Mouse (Mus musculus) midbrain, embryonic 11.5 days (tissue): Measurements from ENCODE around the gene Urad. TPM values are rescaled to one million over a fixed set of nuclear protein-coding genes. Genes with fewer than 3 reads are reported as not detected.

ENCODE experiments used
- ATAC-seq: fragments of 200-750 bp; cut with Nextera tagmentation; 2 replicates; pipeline ENCODE4 v1.8.0; 2017; ENCODE audit warnings: moderate TSS enrichment, moderate library complexity; ENCODE audit not compliant: low FRiP score
- DNase-seq: peaks from one replicate; pipeline ENCODE4 v3.0.0; 2015; ENCODE audit warnings: low spot score; ENCODE audit errors: missing footprints
- H3K27ac ChIP-seq: fragments of 300-500 bp; sonication (generic); 2 replicates; pipeline ENCODE4 v1.5.1; 2014; ENCODE audit warnings: low read depth, low read length
- H3K27me3 ChIP-seq: fragments of 300-500 bp; sonication (generic); 2 replicates; pipeline ENCODE4 v1.6.1; 2014; ENCODE audit warnings: mild to moderate bottlenecking, low read length, moderate library complexity, mixed read lengths; ENCODE audit not compliant: control insufficient read depth, insufficient read depth
- H3K36me3 ChIP-seq: fragments of 300-500 bp; sonication (generic); 2 replicates; pipeline ENCODE4 v1.6.1; 2014; ENCODE audit warnings: mild to moderate bottlenecking, low read length, moderate library complexity, mixed read lengths; ENCODE audit not compliant: control insufficient read depth, insufficient read depth
- H3K4me1 ChIP-seq: fragments of 300-500 bp; sonication (generic); 2 replicates; pipeline ENCODE4 v1.6.1; 2014; ENCODE audit warnings: low read length; ENCODE audit not compliant: control insufficient read depth, insufficient read depth
- H3K4me2 ChIP-seq: fragments of 300-500 bp; sonication (generic); 2 replicates; pipeline ENCODE4 v1.6.1; 2014; ENCODE audit warnings: mild to moderate bottlenecking, moderate library complexity
- H3K4me3 ChIP-seq: fragments of 300-500 bp; sonication (generic); 2 replicates; pipeline ENCODE4 v1.5.1; 2014; ENCODE audit warnings: low read depth, low read length
- H3K9ac ChIP-seq: fragments of 300-500 bp; sonication (generic); 2 replicates; pipeline ENCODE4 v1.6.1; 2014; ENCODE audit warnings: low read length
- H3K9me3 ChIP-seq: fragments of 300-500 bp; sonication (generic); 2 replicates; pipeline ENCODE4 v1.6.1; 2016; ENCODE audit warnings: low read length; ENCODE audit not compliant: control insufficient read depth
- WGBS: fragments of 180-500 bp; shearing (Covaris S2); extraction: QIAGEN DNeasy Blood & Tissue Kit; methylation state at CpG from one replicate; pipeline ENCODE4 v1.1.7; 2014; 5-methylcytosine and 5-hydroxymethylcytosine counted together
- polyA plus RNA-seq: library from polyadenylated mRNA; unstranded; fragments of >200 nt; fragmentation: Nextera tagmentation; extraction: Ambion mirVana; gene quantifications from 2 replicates; pipeline ENCODE4 v1.2.1, GENCODE M21; 2014

The Urad gene
- polyA plus RNA-seq, 1 experiment from 2014 or later, result not detected

GRCm38 (mm10) chr5:147332711-147333110 is 10.5 kb upstream of the Urad start:
- Histone ChIP-seq H3K4me3 (no peak overlapping the region), H3K27me3 (no peaks in the 10 kb centered on the region), H3K4me2 (no peak overlapping the region), H3K9me3 (no peaks in the 10 kb centered on the region), H3K36me3 (no peaks in the 10 kb centered on the region), H3K27ac (no peak overlapping the region), H3K4me1 (no peaks in the 10 kb centered on the region), H3K9ac (no peak overlapping the region)
- WGBS, result 59% methylated on average over 7 of the region's 7 CpGs
- ATAC-seq (peak; percentile 2; the same call in 1 of the 2 replicates), DNase-seq (peak; percentile 60)

GRCm38 (mm10) chr5:147331547-147331946 is 9.3 kb upstream of the Urad start:
- Histone ChIP-seq H3K9me3 (no peaks in the 10 kb centered on the region), H3K9ac (no peak overlapping the region), H3K27me3 (no peaks in the 10 kb centered on the region), H3K36me3 (no peaks in the 10 kb centered on the region), H3K4me2 (no peak overlapping the region), H3K27ac (no peak overlapping the region), H3K4me3 (no peak overlapping the region), H3K4me1 (no peaks in the 10 kb centered on the region)
- DNase-seq (peak; percentile 91), ATAC-seq (no peak)
- WGBS, result 42% methylated on average over 2 of the region's 2 CpGs

GRCm38 (mm10) chr5:147329946-147330345 is 7.7 kb upstream of the Urad start:
- no peak for ATAC-seq
- H3K27me3 ChIP-seq, result no peaks in the 10 kb centered on the region
- peak; percentile 66 for DNase-seq

GRCm38 (mm10) chr5:147327636-147328035 is 5.4 kb upstream of the Urad start:
- H3K27me3 ChIP-seq, result peaks cover 3% of the 10 kb centered on the region; the same call in 1 of the 2 replicates
- H3K9ac ChIP-seq, result no peak overlapping the region
- 88% methylated on average over 5 of the region's 5 CpGs for WGBS
- ATAC-seq (no peak), DNase-seq (peak; percentile 2)
- no peaks in the 10 kb centered on the region for H3K4me1 ChIP-seq
- H3K9me3 ChIP-seq, result no peaks in the 10 kb centered on the region
- no peak overlapping the region for H3K4me2 ChIP-seq
- no peaks in the 10 kb centered on the region for H3K36me3 ChIP-seq
- no peak overlapping the region for H3K27ac ChIP-seq
- H3K4me3 ChIP-seq, result no peak overlapping the region

More at GRCm38 (mm10) chr5:147329946-147330345, 7.7 kb upstream of the Urad start:
- H3K4me1 ChIP-seq, result no peaks in the 10 kb centered on the region
- no peak overlapping the region for H3K4me2 ChIP-seq
- H3K9me3 ChIP-seq, result no peaks in the 10 kb centered on the region
- no peaks in the 10 kb centered on the region for H3K36me3 ChIP-seq
- WGBS, result 86% methylated on average over 11 of the region's 11 CpGs
- no peak overlapping the region for H3K9ac ChIP-seq
- H3K27ac ChIP-seq, result no peak overlapping the region
- H3K4me3 ChIP-seq, result no peak overlapping the region

GRCm38 (mm10) chr5:147325931-147326330 is 3.7 kb upstream of the Urad start:
- ATAC-seq (no peak), DNase-seq (peak; percentile 77)
- H3K4me3 ChIP-seq, result no peak overlapping the region
- no peak overlapping the region for H3K27ac ChIP-seq
- no peaks in the 10 kb centered on the region for H3K36me3 ChIP-seq
- no peaks in the 10 kb centered on the region for H3K4me1 ChIP-seq
- 75% methylated on average over 11 of the region's 11 CpGs for WGBS
- H3K27me3 ChIP-seq, result peaks cover 17% of the 10 kb centered on the region
- no peak overlapping the region for H3K4me2 ChIP-seq
- H3K9me3 ChIP-seq, result no peaks in the 10 kb centered on the region
- no peak overlapping the region for H3K9ac ChIP-seq

- no peaks in the 10 kb centered on the region for H3K9me3 ChIP-seq
- no peaks in the 10 kb centered on the region for H3K4me1 ChIP-seq
- no peak overlapping the region for H3K9ac ChIP-seq
- DNase-seq, result peak; percentile 97
- H3K27me3 ChIP-seq, result peaks cover 30% of the 10 kb centered on the region
- 19% methylated on average over 17 of the region's 17 CpGs for WGBS
- no peaks in the 10 kb centered on the region for H3K36me3 ChIP-seq
- peak; percentile 31; the same call in 1 of the 2 replicates for ATAC-seq
- no peak overlapping the region for H3K4me2 ChIP-seq
- no peak overlapping the region for H3K4me3 ChIP-seq
- no peak overlapping the region for H3K27ac ChIP-seq
Measured at GRCm38 (mm10) chr5:147323237-147323917, 1.1 kb upstream of the Urad start.

- peaks cover 66% of the 10 kb centered on the region for H3K27me3 ChIP-seq
- ATAC-seq (peak; percentile 34; the same call in 1 of the 2 replicates), DNase-seq (peak; percentile 93)
Measured at GRCm38 (mm10) chr5:147319653-147320052, 2.6 kb downstream of the Urad start.

GRCm38 (mm10) chr5:147317991-147318390 is 4.2 kb downstream of the Urad start:
- ATAC-seq (no peak), DNase-seq (no peak)
- Histone ChIP-seq H3K9ac (no peak overlapping the region), H3K4me3 (no peak overlapping the region), H3K9me3 (no peaks in the 10 kb centered on the region), H3K4me1 (peaks cover 3% of the 10 kb centered on the region; the same call in 1 of the 2 replicates), H3K27ac (no peak overlapping the region), H3K36me3 (no peaks in the 10 kb centered on the region), H3K4me2 (no peak overlapping the region), H3K27me3 (peaks cover 83% of the 10 kb centered on the region)
- WGBS, result 20% methylated on average over 7 of the region's 7 CpGs

More at GRCm38 (mm10) chr5:147319653-147320052, 2.6 kb downstream of the Urad start:
- Histone ChIP-seq H3K36me3 (no peaks in the 10 kb centered on the region), H3K9me3 (no peaks in the 10 kb centered on the region), H3K4me1 (peaks cover 3% of the 10 kb centered on the region; the same call in 1 of the 2 replicates), H3K9ac (no peak overlapping the region), H3K4me3 (no peak overlapping the region), H3K27ac (no peak overlapping the region), H3K4me2 (no peak overlapping the region)

- peaks cover 86% of the 10 kb centered on the region for H3K27me3 ChIP-seq
- peaks cover 3% of the 10 kb centered on the region; the same call in 1 of the 2 replicates for H3K4me1 ChIP-seq
- H3K36me3 ChIP-seq, result no peaks in the 10 kb centered on the region
- 5% methylated on average over 7 of the region's 7 CpGs for WGBS
- H3K27ac ChIP-seq, result no peak overlapping the region
- ATAC-seq, result no peak
- H3K9me3 ChIP-seq, result no peaks in the 10 kb centered on the region
- H3K4me2 ChIP-seq, result no peak overlapping the region
- peak; percentile 81 for DNase-seq
- no peak overlapping the region for H3K4me3 ChIP-seq
- H3K9ac ChIP-seq, result no peak overlapping the region
Measured at GRCm38 (mm10) chr5:147317321-147317720, 4.9 kb downstream of the Urad start.
